Mouse (Mus musculus) hindbrain, embryonic 12.5 days (tissue): Measurements from ENCODE around the gene 4932438A13Rik. TPM values are rescaled to one million over a fixed set of nuclear protein-coding genes. Genes with fewer than 3 reads are reported as not detected.

Experiments
- ATAC-seq: fragments of 200-750 bp; cut with Nextera tagmentation; 2 replicates; pipeline ENCODE4 v1.8.0; 2017; ENCODE audit warnings: moderate TSS enrichment; ENCODE audit not compliant: low FRiP score
- H3K27ac ChIP-seq: fragments of 300-500 bp; sonication (generic); 2 replicates; pipeline ENCODE4 v1.5.1; 2016; ENCODE audit warnings: mild to moderate bottlenecking
- H3K27me3 ChIP-seq: fragments of 300-500 bp; sonication (generic); 2 replicates; pipeline ENCODE4 v1.6.1; 2016; ENCODE audit warnings: mild to moderate bottlenecking
- H3K36me3 ChIP-seq: fragments of 300-500 bp; sonication (generic); 2 replicates; pipeline ENCODE4 v1.6.1; 2016; ENCODE audit warnings: mild to moderate bottlenecking
- H3K4me1 ChIP-seq: fragments of 300-500 bp; sonication (generic); 2 replicates; pipeline ENCODE4 v1.6.1; 2016
- H3K4me2 ChIP-seq: fragments of 300-500 bp; sonication (generic); replicated peaks from 2 replicates; pipeline ENCODE4 v1.6.1; 2016; ENCODE audit warnings: mild to moderate bottlenecking
- H3K4me3 ChIP-seq: fragments of 300-500 bp; sonication (generic); 2 replicates; pipeline ENCODE4 v1.5.1; 2016; ENCODE audit warnings: mild to moderate bottlenecking
- H3K9ac ChIP-seq: fragments of 300-500 bp; sonication (generic); 2 replicates; pipeline ENCODE4 v1.6.1; 2016; ENCODE audit warnings: mild to moderate bottlenecking, moderate library complexity
- H3K9me3 ChIP-seq: fragments of 300-500 bp; sonication (generic); replicated peaks from 2 replicates; pipeline ENCODE4 v1.6.1; 2016; ENCODE audit warnings: mild to moderate bottlenecking
- WGBS: fragments of 180-500 bp; shearing (Covaris S2); methylation state at CpG from one replicate; pipeline ENCODE4 v1.1.7; 2016; 5-methylcytosine and 5-hydroxymethylcytosine counted together
- polyA plus RNA-seq: library from polyadenylated mRNA; unstranded; fragments of >200 nt; fragmentation: Nextera tagmentation; extraction: Ambion mirVana; gene quantifications from 2 replicates; pipeline ENCODE4 v1.2.1, GENCODE M21; 2016

The 4932438A13Rik gene
- polyA plus RNA-seq, 1 experiment from 2014 or later = 61.8 TPM

DNA sequence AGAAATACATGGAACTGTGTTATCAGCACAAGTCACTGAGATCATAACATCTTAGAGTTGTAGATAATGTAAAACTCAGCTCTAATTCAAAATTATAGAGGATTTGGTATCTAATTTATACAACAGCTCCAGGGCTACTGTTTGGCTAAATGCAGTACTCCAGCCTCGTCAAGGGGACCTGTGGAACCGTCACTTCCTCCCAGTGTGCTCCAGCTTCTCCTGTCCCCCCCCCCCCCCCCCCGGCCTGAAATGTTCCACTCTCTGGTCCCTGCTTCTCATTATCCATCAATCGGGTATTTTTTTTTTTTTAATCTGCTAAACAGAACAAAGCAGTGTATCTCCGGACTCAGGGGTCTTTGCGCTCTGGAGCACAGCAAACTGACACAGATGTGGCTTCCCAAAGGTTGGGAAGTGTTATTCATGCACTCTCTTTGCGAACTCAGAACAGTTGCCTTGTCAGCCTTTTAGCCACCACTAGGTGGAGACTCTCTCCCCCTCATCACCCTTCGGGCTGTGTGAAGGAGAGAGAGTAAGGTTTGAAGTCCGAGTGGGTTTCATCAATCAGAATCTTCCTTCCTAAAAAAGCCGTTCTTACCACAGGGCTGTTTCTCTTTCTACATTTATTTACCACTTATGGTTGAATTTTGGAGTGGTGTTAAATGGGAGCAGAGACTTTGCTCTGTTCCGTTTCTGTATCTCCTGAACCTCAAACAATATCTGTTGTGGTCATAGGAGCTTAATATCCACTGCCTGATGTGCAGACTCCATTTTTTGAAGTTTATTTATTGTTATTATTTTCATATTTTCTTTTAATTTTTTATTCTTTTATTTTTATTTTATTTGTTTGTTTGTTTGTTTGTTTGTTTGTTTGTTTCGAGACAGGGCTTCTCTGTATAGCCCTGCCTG is 22.0 kb upstream of the 4932438A13Rik start:
- H3K36me3 ChIP-seq = no peaks in the 10 kb centered on the region
- H3K4me2 ChIP-seq = peak overlapping the region; percentile 21; the same call in 1 of the 2 replicates
- H3K4me3 ChIP-seq = no peak overlapping the region
- H3K27ac ChIP-seq = no peak overlapping the region
- H3K4me1 ChIP-seq = 0 out of 2 replicates have a peak, but pooled peaks cover 2% of the 10 kb centered on the region
- no peaks in the 10 kb centered on the region for H3K9me3 ChIP-seq
- no peaks in the 10 kb centered on the region for H3K27me3 ChIP-seq
- H3K9ac ChIP-seq = no peak overlapping the region
- WGBS = 25% methylated on average over 12 of the region's 12 CpGs
- peak; percentile 86 for ATAC-seq

DNA sequence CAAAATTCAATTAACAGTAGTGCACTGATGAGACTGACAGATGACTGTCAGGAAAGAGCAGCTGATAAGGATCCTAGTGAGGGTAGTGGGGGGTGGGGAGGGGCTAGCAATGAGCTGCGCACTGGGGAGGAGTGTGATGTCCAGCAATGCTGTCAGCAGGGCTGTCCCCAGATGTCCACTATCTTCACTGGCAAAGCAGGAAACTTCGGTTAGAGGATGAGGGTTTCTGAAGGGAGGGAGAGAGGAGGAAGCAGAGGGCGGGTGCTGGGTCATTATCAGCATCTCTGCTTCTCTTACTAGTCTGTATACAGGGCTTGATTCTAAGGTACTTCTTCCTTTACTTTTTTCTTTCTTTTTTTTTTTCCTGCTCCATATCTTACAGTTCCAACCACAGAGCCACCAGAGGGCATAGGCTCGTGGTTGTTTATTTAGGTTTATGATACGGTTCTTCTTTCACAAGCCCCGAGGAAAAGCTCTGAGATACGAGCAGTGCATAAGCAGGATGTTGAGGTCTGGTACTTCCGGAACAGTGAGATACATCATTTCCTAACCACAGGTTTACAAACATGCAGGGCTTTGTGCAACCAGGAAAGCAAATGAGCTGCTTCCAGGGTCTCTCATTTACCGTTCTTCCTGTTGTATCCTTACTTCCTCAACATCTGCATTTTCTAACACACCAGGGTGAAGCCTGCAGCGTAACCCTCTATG is 9.0 kb upstream of the 4932438A13Rik start:
- no peaks in the 10 kb centered on the region for H3K27me3 ChIP-seq
- WGBS = 74% methylated on average over 10 of the region's 10 CpGs
- no peaks in the 10 kb centered on the region for H3K9me3 ChIP-seq
- H3K4me3 ChIP-seq = no peak overlapping the region
- H3K9ac ChIP-seq = no peak overlapping the region
- no peak for ATAC-seq
- no peak overlapping the region for H3K4me2 ChIP-seq
- no peaks in the 10 kb centered on the region for H3K36me3 ChIP-seq
- no peaks in the 10 kb centered on the region for H3K4me1 ChIP-seq
- H3K27ac ChIP-seq = no peak overlapping the region

DNA sequence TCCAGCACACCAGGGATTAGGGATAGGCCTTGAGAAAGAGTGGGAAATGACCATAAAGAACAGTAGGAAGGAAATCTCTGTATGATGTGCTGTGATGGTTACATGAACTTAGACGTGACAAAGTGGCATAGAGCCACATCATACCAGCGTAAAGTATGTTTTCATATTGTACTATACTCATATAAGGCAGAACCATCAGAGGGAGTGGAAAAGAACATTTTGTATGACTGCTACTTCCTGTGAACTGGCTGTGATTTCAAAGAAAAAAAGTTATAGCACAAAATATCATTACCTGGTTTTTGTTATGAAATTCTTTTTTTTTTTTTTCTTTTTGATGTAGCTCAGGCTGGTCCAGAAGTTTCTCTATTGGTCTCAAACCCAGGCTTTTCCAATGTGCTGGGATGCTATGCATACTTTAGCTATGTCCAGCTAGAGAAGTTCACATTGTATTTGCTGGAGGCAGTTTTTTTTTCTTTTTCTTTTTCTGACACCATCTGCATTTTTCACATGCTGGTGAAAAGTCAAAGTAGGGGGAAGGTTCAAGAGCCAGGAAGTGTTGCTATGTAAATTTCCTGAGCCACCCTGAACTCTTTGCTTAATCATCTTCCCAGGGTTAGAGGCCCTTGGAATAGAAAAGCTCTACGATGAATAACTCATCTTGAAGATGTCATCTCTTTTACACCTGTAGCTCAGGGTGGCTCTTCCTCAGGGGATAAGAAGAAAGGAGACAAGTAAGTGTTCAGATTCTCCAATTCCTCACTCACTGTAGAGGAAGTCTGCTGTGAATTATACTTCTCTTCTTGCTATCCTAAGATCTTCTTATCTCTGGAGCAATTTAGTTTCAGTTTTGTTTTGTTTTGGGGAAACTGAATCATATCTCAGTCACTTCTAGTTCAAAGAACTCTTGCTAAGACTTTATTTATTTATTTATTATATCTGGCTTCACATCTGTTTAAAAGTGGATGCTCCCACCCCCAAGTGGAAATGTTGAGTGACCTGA is 1.2 kb upstream of the 4932438A13Rik start:
- Histone ChIP-seq H3K36me3 (peaks cover 13% of the 10 kb centered on the region), H3K27ac (no peak overlapping the region), H3K27me3 (no peaks in the 10 kb centered on the region), H3K4me3 (no peak overlapping the region), H3K9ac (no peak overlapping the region), H3K4me2 (no peak overlapping the region), H3K9me3 (no peaks in the 10 kb centered on the region), H3K4me1 (peaks cover 5% of the 10 kb centered on the region)
- WGBS = 92% methylated on average over 3 of the region's 3 CpGs
- ATAC-seq = no peak

DNA sequence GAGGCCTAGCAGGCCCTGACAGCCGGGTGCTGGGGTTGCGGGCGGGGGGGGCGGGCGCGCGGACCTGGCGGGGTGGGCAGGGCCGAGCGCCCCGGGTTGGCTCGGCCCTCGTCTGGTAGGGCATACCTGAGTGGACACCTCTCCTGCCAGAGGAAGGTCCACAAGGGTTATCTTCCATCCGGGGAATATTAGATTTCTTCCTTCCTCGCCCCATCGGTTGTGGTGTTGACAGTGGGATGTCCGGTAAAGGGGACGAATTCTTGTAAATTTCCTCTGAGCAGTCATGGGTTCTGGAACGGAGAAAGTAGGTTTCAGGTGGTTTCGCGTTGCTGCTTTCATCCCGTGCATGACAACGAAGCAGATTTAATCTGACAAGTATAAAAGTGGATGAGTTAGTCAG is 523 bp downstream of the 4932438A13Rik start:
- Histone ChIP-seq H3K4me2 (peak overlapping the region; percentile 68), H3K9ac (peak overlapping the region; percentile 90), H3K4me1 (peaks cover 5% of the 10 kb centered on the region), H3K4me3 (peak overlapping the region; percentile 89), H3K27me3 (no peaks in the 10 kb centered on the region), H3K27ac (peak overlapping the region; percentile 76), H3K9me3 (no peaks in the 10 kb centered on the region), H3K36me3 (peaks cover 20% of the 10 kb centered on the region)
- ATAC-seq = peak; percentile 49
- WGBS = 3% methylated on average over 23 of the region's 23 CpGs

DNA sequence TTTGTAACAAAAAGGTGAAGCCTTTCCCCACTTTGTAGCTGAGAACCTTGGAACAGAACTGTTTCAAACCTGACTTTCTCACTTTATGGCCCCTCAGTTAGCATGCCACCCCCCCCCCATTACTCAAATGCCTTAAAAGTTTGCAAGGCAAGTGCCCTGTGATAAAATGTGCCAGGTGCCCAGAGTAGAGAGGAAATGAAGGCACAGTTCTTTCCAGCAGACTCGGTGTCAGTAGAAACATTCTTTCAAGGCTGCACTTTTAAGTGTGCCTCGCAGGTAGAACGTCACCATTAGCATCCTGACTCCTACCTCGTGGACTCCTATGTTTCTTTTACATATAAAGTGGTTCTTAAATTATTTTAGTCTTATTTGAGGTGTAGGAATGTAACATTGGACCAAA is 977 bp downstream of the 4932438A13Rik start:
- Histone ChIP-seq H3K9ac (peak overlapping the region; percentile 90), H3K4me1 (peaks cover 5% of the 10 kb centered on the region)

DNA sequence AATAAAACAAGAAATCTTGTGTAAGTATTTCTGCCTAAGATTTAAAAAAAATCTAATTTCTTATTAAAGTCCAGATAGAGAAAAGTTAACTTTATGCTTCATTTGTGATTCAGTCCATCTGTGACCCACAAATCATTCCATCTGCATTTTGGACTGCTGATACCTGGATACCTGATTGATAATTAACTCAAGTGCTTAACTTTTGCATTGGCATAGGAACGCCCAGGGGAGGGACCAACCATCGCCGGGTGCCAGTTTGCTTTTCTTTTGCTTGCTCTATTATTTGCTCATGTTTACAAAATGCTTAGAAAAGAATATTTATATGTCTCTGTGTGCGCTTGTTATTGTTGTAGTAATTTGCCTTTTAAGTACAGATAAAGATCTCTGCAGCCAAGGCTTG is 1.6 kb downstream of the 4932438A13Rik start:
- no peak overlapping the region for H3K4me3 ChIP-seq
- no peak overlapping the region for H3K4me2 ChIP-seq
- no peak for ATAC-seq
- H3K9me3 ChIP-seq = no peaks in the 10 kb centered on the region
- no peak overlapping the region for H3K9ac ChIP-seq
- H3K27me3 ChIP-seq = no peaks in the 10 kb centered on the region
- peaks cover 5% of the 10 kb centered on the region for H3K4me1 ChIP-seq
- peaks cover 20% of the 10 kb centered on the region for H3K36me3 ChIP-seq
- H3K27ac ChIP-seq = no peak overlapping the region
- WGBS = 96% methylated on average over 4 of the region's 4 CpGs

More for the DNA sequence above, 977 bp downstream of the 4932438A13Rik start:
- no peak for ATAC-seq
- Histone ChIP-seq H3K9me3 (no peaks in the 10 kb centered on the region), H3K4me2 (peak overlapping the region; percentile 68), H3K4me3 (peak overlapping the region; percentile 89), H3K27ac (no peak overlapping the region), H3K27me3 (no peaks in the 10 kb centered on the region), H3K36me3 (peaks cover 20% of the 10 kb centered on the region)
- WGBS = 76% methylated on average over 4 of the region's 4 CpGs

DNA sequence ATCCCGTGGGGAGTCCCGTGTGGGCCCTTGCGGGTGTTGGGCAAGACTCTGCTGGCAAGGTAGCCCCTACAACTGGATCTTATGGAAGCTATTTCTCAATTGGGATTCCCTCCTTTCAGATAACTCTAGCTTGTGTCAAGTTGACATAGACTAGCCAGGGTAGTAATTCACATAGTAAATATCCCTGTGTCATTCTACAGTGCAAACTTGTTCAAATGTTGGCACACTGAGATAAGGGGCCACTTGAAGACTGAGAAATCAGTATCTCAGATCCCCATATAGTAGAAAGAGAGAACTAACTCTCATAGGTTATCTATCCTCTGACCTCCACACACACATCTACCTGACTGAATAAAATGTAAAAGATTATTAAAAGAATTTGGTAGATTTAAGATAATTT is 42.5 kb downstream of the 4932438A13Rik start:
- Histone ChIP-seq H3K4me2 (no peak overlapping the region), H3K4me1 (no peaks in the 10 kb centered on the region), H3K4me3 (no peak overlapping the region), H3K27me3 (no peaks in the 10 kb centered on the region), H3K27ac (no peak overlapping the region), H3K36me3 (peaks cover 11% of the 10 kb centered on the region), H3K9me3 (no peaks in the 10 kb centered on the region), H3K9ac (no peak overlapping the region)
- WGBS = 94% methylated on average over 3 of the region's 3 CpGs
- ATAC-seq = no peak

DNA sequence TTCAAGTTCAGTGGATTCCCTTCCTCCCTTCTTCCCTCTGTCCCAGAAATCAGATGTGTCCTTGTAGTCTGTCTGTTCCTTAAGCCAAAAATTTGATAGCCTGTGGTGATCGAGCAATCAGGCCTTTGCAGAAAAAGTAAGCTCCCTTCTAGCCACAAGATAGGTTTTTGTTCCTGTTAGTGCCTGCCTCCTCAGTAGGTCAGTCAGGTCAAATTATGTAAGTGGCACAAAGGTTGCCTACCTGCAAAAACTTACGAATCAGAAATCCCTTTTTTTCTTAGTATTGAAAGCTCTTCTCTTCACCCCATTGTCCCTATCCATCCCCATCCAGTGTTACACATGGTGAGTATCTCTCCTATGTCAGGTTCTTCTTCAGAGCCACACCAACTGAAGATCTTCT is 54.9 kb downstream of the 4932438A13Rik start:
- H3K27me3 ChIP-seq = no peaks in the 10 kb centered on the region
- WGBS = 93% methylated on average over 2 of the region's 2 CpGs
- H3K4me3 ChIP-seq = no peak overlapping the region
- H3K36me3 ChIP-seq = peaks cover 12% of the 10 kb centered on the region; the same call in 1 of the 2 replicates
- ATAC-seq = no peak
- H3K9me3 ChIP-seq = no peaks in the 10 kb centered on the region
- no peak overlapping the region for H3K27ac ChIP-seq
- no peaks in the 10 kb centered on the region for H3K4me1 ChIP-seq
- H3K9ac ChIP-seq = no peak overlapping the region
- no peak overlapping the region for H3K4me2 ChIP-seq

DNA sequence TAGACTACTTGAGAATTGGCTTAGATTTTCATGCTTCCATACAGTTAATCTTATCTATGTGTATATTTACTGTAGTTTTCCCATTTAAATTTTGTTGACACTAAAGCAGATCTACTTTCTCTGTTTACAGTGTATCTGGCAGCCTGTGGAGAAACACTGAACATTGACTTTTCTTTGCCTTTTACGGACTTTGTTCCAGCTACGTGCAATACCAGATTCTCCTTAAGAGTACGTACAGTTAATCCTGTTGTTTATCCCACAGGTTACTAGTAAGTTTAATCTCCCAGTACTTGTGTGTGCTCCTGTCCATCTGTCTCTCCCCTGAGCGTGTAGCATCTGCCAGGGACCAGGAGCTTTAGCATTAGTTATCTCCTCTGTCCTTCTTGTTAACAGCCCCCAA is 55.4 kb downstream of the 4932438A13Rik start:
- 98% methylated on average over 4 of the region's 4 CpGs for WGBS
- no peak overlapping the region for H3K9ac ChIP-seq
- H3K36me3 ChIP-seq = peaks cover 12% of the 10 kb centered on the region; the same call in 1 of the 2 replicates
- no peak overlapping the region for H3K27ac ChIP-seq
- H3K9me3 ChIP-seq = no peaks in the 10 kb centered on the region
- no peak overlapping the region for H3K4me2 ChIP-seq
- H3K27me3 ChIP-seq = no peaks in the 10 kb centered on the region
- no peak overlapping the region for H3K4me3 ChIP-seq
- no peaks in the 10 kb centered on the region for H3K4me1 ChIP-seq
- no peak for ATAC-seq

DNA sequence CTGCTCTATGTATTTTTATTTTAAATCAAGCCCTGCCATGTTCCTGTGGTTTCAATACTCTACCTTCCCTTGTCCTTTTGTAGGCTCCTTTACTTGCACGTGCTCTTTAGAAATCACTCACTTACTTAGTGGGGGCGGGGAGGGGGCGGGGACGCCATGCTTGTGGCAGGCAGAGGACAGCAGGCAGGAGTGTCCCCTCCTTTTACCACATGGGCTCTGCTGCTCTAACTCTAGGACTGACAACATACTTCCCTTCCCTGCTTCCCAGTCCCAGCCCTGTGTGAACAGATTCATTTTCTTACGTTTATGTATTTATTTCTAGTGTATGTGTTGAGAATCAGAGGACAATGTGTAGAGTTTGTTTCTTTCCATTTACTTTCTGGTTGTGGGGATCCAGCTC is 78.7 kb downstream of the 4932438A13Rik start:
- H3K36me3 ChIP-seq = peaks cover 7% of the 10 kb centered on the region; the same call in 1 of the 2 replicates
- no peaks in the 10 kb centered on the region for H3K9me3 ChIP-seq
- WGBS = 21% methylated on average over 5 of the region's 5 CpGs
- no peaks in the 10 kb centered on the region for H3K27me3 ChIP-seq
- no peaks in the 10 kb centered on the region for H3K4me1 ChIP-seq
- no peak overlapping the region for H3K9ac ChIP-seq
- no peak overlapping the region for H3K4me2 ChIP-seq
- no peak overlapping the region for H3K4me3 ChIP-seq
- no peak overlapping the region for H3K27ac ChIP-seq
- ATAC-seq = no peak

DNA sequence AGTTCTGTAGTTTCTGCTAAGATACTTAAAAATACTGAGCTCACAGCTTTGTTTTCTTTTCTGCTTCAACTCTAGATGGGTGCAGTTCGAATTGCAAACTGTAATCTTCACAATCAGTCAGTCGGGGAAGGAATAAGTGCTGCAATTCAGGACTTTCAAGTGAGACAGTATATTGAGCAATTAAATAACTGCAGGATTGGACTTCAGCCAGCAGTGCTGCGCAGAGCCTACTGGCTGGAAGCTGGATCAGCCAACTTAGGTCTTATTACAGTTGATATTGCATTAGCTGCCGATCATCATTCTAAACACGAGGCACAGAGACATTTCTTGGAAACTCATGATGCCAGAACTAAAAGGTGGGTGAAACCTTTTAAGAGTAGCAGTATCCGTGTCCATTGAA is 79.2 kb downstream of the 4932438A13Rik start:
- Histone ChIP-seq H3K4me1 (no peaks in the 10 kb centered on the region), H3K9ac (no peak overlapping the region), H3K4me2 (no peak overlapping the region), H3K27ac (no peak overlapping the region), H3K9me3 (no peaks in the 10 kb centered on the region), H3K4me3 (no peak overlapping the region), H3K27me3 (no peaks in the 10 kb centered on the region), H3K36me3 (peaks cover 7% of the 10 kb centered on the region; the same call in 1 of the 2 replicates)
- no peak for ATAC-seq
- 82% methylated on average over 6 of the region's 6 CpGs for WGBS

DNA sequence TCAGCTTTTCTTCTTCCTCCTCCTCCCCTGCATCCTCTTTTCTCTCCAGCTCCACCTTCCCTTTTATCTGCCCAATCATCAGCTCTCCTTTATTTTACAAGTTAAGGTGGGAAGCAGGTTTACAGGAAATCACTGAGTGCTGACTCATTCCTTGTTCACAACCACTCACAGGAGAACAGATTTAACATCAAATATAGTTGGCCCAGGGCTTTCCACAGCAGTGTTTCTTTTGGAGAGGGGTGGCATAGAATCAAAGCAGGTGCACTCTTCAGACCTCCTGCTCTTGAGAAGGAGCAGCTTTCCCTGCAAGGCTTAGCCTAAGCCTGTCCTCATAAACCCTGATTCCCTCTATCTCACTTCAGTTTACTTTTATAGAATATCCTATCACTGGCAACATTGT is 80.8 kb downstream of the 4932438A13Rik start:
- no peaks in the 10 kb centered on the region for H3K27me3 ChIP-seq
- no peak for ATAC-seq
- H3K9ac ChIP-seq = no peak overlapping the region
- no peak overlapping the region for H3K4me2 ChIP-seq
- peaks cover 15% of the 10 kb centered on the region for H3K36me3 ChIP-seq
- no peaks in the 10 kb centered on the region for H3K9me3 ChIP-seq
- H3K4me1 ChIP-seq = no peaks in the 10 kb centered on the region
- no peak overlapping the region for H3K27ac ChIP-seq
- no peak overlapping the region for H3K4me3 ChIP-seq
